Mouse (Mus musculus) intestine, embryonic 15.5 days (tissue): Measurements from ENCODE around the gene Pdrg1. TPM values are rescaled to one million over a fixed set of nuclear protein-coding genes. Genes with fewer than 3 reads are reported as not detected.

Experiments
- ATAC-seq: fragments of 200-750 bp; cut with Nextera tagmentation; 2 replicates; pipeline ENCODE4 v1.8.0; 2017; ENCODE audit warnings: moderate TSS enrichment, moderate library complexity
- H3K27ac ChIP-seq: fragments of 300-500 bp; sonication (generic); 2 replicates; pipeline ENCODE4 v1.5.1; 2015; ENCODE audit warnings: mild to moderate bottlenecking, inconsistent platforms
- H3K27me3 ChIP-seq: fragments of 300-500 bp; sonication (generic); replicated peaks from 2 replicates; pipeline ENCODE4 v1.6.1; 2015; ENCODE audit warnings: inconsistent platforms
- H3K36me3 ChIP-seq: fragments of 300-500 bp; sonication (generic); 2 replicates; pipeline ENCODE4 v1.6.1; 2015; ENCODE audit warnings: inconsistent platforms
- H3K4me1 ChIP-seq: fragments of 300-500 bp; sonication (generic); replicated peaks from 2 replicates; pipeline ENCODE4 v1.6.1; 2015; ENCODE audit warnings: inconsistent platforms
- H3K4me2 ChIP-seq: fragments of 300-500 bp; sonication (generic); replicated peaks from 2 replicates; pipeline ENCODE4 v1.6.1; 2015; ENCODE audit warnings: mild to moderate bottlenecking, inconsistent platforms
- H3K4me3 ChIP-seq: fragments of 300-500 bp; sonication (generic); replicated peaks from 2 replicates; pipeline ENCODE4 v1.5.1; 2015; ENCODE audit warnings: inconsistent platforms
- H3K9ac ChIP-seq: fragments of 300-500 bp; sonication (generic); 2 replicates; pipeline ENCODE4 v1.6.1; 2015; ENCODE audit warnings: inconsistent platforms
- H3K9me3 ChIP-seq: fragments of 300-500 bp; sonication (generic); 2 replicates; pipeline ENCODE4 v1.6.1; 2016; ENCODE audit warnings: inconsistent platforms
- WGBS: fragments of 180-500 bp; shearing (Covaris S2); methylation state at CpG from one replicate; pipeline ENCODE4 v1.1.7; 2015; 5-methylcytosine and 5-hydroxymethylcytosine counted together
- polyA plus RNA-seq: library from polyadenylated mRNA; unstranded; fragments of >200 nt; fragmentation: Nextera tagmentation; extraction: Ambion mirVana; gene quantifications from 2 replicates; pipeline ENCODE4 v1.2.1, GENCODE M21; 2015

Gene Pdrg1
- polyA plus RNA-seq, 1 experiment from 2014 or later: 90.2 TPM

DNA sequence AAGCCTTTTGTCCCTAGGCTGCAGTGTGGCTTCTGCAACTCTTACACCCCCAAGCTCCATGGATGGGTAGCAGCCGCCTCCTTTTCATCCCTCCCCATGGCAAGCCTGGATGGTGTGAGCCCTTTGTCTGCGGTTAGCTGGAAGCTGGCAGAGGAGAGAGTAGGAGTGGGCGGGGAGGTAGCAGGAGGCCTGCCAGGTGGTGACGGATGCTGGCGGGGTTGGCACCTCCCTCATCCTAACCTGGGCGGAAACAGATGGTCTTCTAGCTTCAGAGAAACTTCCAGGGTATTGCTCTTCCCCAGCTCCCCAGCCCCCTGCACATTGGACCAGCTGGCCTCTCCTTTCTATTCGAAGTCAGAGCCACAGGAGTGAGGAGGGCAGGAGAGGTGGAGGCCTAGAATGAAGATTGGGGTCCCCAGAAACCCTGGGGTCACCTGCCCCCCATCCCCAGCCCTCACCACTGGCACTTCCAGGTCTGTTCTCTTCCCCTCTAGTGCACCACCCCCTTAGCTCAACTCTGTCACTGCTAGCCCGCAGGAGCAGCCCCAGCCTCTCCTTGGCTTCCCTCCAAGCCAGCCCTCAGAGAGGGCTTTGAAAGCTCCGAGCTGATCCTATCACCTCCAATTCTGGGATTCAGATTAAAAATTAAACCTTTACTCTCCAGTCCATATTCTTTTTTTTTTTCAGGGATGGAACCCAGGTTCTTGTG, 34.2 kb upstream of the Pdrg1 start:
- H3K9ac ChIP-seq: no peak overlapping the region
- peaks cover 37% of the 10 kb centered on the region for H3K27me3 ChIP-seq
- H3K9me3 ChIP-seq: no peaks in the 10 kb centered on the region
- H3K27ac ChIP-seq: no peak overlapping the region
- H3K36me3 ChIP-seq: no peaks in the 10 kb centered on the region
- H3K4me1 ChIP-seq: 0 out of 2 replicates have a peak, but pooled peaks cover 10% of the 10 kb centered on the region
- WGBS: 37% methylated on average over 9 of the region's 9 CpGs
- no peak overlapping the region for H3K4me2 ChIP-seq
- H3K4me3 ChIP-seq: no peak overlapping the region
- no peak for ATAC-seq

DNA sequence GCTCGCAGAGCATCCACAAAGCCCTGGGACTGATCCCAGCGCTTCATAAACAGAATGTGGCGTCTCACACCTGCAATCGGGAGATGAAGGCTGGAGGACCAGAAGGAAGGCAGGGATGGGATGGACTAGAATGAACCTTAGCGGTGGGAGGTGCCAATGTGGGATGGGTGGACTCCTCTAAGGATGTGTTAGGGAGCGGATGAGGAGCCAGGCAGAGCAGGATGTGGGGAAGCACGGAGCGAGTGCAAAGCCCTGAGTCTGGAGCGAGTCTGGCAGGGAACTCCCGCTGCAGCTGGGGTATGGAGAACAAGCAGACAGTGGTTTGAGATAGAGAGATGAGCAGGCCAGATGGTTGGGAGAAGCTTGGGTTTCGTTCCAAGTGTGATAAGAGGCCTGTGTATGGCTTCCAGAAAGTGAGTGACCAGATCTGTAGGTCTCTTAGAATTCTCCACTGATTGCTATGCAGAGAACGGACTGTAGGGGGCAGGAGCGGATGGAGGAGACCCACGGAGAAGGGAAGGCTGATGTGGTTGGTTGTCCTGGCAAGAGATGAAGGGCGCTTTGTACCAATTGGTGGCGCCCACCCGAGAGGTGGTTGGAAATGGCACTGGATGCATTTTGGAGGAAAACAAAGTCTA, 32.7 kb upstream of the Pdrg1 start:
- H3K27me3 ChIP-seq: peaks cover 29% of the 10 kb centered on the region
- no peak overlapping the region for H3K4me3 ChIP-seq
- no peaks in the 10 kb centered on the region for H3K9me3 ChIP-seq
- H3K4me1 ChIP-seq: 0 out of 2 replicates have a peak, but pooled peaks cover 13% of the 10 kb centered on the region
- no peak overlapping the region for H3K27ac ChIP-seq
- H3K4me2 ChIP-seq: no peak overlapping the region
- no peak overlapping the region for H3K9ac ChIP-seq
- WGBS: 35% methylated on average over 17 of the region's 17 CpGs
- no peak for ATAC-seq
- no peaks in the 10 kb centered on the region for H3K36me3 ChIP-seq

DNA sequence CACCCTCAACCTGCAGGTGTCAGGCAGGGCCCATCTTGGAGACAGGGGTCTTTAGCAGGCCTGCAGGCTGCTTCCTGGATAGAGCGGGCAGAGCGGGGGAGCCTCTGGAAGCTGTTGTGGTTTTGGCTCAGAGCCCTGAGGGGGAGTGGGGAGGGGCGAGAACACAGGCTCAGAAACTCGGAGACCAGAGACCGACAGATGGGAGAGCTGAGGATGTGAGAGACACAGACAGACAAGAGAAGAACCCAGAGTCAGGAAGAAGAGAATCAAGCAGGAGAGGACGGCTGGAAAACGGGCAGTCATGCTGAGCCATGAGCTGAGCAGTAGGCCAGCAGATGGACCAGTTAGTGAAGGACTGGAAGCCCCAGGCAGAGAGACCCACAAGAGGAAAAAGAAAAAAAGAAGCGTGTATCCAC, 30.7 kb upstream of the Pdrg1 start:
- Histone ChIP-seq H3K27me3 (peaks cover 10% of the 10 kb centered on the region), H3K9me3 (no peaks in the 10 kb centered on the region), H3K4me3 (no peak overlapping the region), H3K9ac (no peak overlapping the region), H3K4me2 (no peak overlapping the region), H3K4me1 (0 out of 2 replicates have a peak, but pooled peaks cover 10% of the 10 kb centered on the region), H3K27ac (no peak overlapping the region), H3K36me3 (no peaks in the 10 kb centered on the region)
- 36% methylated on average over 8 of the region's 8 CpGs for WGBS
- ATAC-seq: no peak

DNA sequence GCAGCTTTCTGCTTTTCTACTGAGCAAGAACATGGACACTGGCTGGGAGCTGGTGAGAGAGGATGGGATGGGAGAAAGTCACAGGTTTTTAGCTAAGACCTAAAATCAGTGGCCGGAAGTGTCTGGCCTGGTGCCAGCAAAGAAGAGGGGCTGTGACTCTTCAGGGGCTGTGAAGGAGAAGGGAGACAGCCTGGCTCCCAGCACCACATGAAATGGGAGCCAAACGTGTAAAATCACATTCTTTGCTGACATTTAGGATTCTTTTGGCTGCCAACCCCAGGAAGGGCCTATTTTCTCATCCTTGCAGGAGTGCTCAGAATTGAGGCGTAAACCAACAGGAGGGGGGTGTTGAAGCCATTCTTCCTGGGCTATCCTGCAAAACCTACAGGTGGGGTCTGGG, 28.7 kb upstream of the Pdrg1 start:
- WGBS: 42% methylated on average over 3 of the region's 3 CpGs
- Histone ChIP-seq H3K9me3 (no peaks in the 10 kb centered on the region), H3K4me1 (0 out of 2 replicates have a peak, but pooled peaks cover 8% of the 10 kb centered on the region), H3K27ac (no peak overlapping the region), H3K9ac (no peak overlapping the region), H3K36me3 (no peaks in the 10 kb centered on the region), H3K4me2 (no peak overlapping the region), H3K4me3 (no peak overlapping the region), H3K27me3 (0 out of 2 replicates have a peak, but pooled peaks cover 4% of the 10 kb centered on the region)
- no peak for ATAC-seq

DNA sequence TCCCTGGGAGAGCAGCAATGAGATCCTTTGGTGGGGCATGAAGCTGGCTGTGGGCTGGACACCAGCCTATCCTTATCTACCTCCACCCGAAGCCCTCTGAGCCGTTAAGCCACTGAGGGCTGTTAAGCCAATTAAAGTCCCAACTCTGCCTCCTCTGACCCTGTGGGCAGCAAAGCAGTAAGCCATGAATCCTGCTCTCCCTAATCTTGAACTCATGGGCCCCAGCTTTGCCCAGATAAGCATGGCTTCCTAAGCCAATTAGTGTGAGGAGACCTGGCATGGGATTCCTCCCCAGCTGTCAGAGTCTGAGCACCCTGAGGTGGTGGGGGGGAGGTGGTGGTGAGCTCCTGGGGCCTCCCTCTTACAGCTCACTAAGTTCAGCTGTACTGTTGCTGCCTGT, 21.5 kb upstream of the Pdrg1 start:
- Histone ChIP-seq H3K4me3 (no peak overlapping the region), H3K27ac (no peak overlapping the region), H3K27me3 (peaks cover 27% of the 10 kb centered on the region), H3K9ac (no peak overlapping the region), H3K4me2 (no peak overlapping the region), H3K4me1 (peaks cover 7% of the 10 kb centered on the region; the same call in 1 of the 2 replicates), H3K36me3 (no peaks in the 10 kb centered on the region), H3K9me3 (no peaks in the 10 kb centered on the region)
- WGBS: 22% methylated on average over 2 of the region's 2 CpGs
- no peak for ATAC-seq

DNA sequence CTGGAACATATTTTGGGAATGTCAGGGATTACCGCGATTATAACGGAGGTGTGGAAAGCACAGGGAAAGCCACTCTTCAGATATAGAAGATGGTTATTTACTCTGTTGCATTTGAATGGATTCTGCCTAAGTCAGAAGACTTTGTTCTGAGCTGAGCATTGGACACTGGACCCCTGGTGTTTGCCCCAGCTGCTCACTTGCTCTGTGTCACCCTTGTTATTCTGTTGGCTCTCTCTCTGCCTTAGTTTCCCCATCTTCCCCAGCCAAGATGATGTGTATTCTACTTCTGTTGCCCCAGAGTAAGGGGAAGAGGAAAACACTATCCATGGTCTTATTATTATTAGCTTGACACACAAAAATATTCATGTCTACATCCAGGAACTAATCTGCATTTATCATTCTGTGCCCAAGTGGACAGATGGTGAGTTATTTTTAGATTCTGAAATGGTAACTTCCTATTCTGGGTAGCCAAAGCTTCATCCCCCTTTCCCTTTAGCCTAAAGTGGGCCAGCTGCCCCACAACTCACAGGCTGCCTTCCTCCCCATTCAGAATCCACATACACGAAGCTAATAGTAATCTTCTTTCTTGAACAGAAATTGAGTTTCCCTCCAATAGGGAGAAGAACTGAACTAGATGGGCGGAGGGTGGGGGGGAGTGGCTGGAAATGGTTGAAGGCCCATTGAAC, 18.5 kb upstream of the Pdrg1 start:
- H3K27me3 ChIP-seq: peaks cover 47% of the 10 kb centered on the region
- H3K9ac ChIP-seq: no peak overlapping the region
- no peak overlapping the region for H3K4me3 ChIP-seq
- ATAC-seq: no peak
- no peak overlapping the region for H3K27ac ChIP-seq
- no peaks in the 10 kb centered on the region for H3K9me3 ChIP-seq
- no peaks in the 10 kb centered on the region for H3K36me3 ChIP-seq
- peaks cover 9% of the 10 kb centered on the region; the same call in 1 of the 2 replicates for H3K4me1 ChIP-seq
- H3K4me2 ChIP-seq: no peak overlapping the region
- 73% methylated on average over 5 of the region's 5 CpGs for WGBS

DNA sequence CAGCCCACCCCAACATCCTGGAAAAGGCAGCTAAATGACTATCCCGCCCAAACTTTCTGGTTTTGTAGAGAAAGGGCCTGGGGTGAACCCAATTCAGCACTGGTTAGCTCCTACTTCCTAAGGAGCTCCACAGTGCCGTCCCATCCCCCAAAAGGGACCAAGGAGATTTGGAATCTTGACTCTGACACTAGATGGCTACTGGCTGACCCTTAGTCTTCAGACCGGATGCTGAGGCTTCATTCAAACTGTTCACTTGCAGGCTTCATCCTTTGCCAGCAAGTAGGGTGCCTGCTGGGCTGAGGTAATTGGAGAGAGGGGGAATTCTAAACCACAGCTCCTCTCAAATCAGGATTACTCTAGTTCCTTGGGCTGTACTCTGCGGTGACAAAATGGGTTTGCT, 17.7 kb upstream of the Pdrg1 start:
- Histone ChIP-seq H3K36me3 (no peaks in the 10 kb centered on the region), H3K27ac (no peak overlapping the region), H3K4me3 (0 out of 2 replicates have a peak overlapping the region, but pooled peaks have one; percentile 6), H3K4me1 (peaks cover 9% of the 10 kb centered on the region; the same call in 1 of the 2 replicates), H3K9me3 (no peaks in the 10 kb centered on the region), H3K27me3 (peaks cover 49% of the 10 kb centered on the region), H3K9ac (no peak overlapping the region), H3K4me2 (no peak overlapping the region)
- WGBS: 21% methylated on average over 4 of the region's 4 CpGs
- ATAC-seq: no peak

DNA sequence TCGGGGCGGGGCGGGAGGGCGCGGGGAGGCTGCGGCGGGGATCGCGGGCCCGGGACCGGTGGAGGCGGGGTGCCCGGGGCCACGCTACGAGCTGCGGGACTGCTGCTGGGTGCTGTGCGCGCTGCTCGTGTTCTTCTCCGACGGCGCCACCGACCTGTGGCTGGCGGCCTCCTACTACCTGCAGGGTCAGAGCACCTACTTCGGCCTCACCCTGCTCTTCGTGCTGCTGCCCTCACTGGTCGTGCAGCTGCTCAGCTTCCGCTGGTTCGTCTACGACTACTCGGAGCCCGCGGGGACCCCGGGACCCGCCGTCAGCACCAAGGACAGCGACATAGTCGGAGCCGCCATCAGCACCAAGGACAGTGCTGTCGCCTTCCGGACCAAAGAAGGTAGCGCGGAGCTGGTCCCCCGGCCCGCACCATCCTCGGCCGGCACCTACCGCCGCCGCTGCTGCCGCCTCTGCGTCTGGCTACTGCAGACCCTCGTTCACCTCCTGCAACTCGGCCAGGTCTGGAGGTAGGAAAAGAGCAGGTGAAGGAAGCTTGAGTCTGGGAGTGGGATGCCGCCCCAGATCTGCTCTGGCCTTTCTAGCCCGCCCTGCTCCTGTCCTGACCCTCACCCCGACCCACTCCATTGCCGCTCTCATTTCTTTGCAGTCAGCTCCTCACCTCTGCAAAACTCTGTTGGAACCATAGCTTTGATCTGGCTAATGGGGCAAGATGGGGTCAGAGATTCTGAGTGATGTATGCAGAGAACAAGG, 17.0 kb upstream of the Pdrg1 start:
- WGBS: 2% methylated on average over 58 of the region's 58 CpGs
- H3K27ac ChIP-seq: no peak overlapping the region

DNA sequence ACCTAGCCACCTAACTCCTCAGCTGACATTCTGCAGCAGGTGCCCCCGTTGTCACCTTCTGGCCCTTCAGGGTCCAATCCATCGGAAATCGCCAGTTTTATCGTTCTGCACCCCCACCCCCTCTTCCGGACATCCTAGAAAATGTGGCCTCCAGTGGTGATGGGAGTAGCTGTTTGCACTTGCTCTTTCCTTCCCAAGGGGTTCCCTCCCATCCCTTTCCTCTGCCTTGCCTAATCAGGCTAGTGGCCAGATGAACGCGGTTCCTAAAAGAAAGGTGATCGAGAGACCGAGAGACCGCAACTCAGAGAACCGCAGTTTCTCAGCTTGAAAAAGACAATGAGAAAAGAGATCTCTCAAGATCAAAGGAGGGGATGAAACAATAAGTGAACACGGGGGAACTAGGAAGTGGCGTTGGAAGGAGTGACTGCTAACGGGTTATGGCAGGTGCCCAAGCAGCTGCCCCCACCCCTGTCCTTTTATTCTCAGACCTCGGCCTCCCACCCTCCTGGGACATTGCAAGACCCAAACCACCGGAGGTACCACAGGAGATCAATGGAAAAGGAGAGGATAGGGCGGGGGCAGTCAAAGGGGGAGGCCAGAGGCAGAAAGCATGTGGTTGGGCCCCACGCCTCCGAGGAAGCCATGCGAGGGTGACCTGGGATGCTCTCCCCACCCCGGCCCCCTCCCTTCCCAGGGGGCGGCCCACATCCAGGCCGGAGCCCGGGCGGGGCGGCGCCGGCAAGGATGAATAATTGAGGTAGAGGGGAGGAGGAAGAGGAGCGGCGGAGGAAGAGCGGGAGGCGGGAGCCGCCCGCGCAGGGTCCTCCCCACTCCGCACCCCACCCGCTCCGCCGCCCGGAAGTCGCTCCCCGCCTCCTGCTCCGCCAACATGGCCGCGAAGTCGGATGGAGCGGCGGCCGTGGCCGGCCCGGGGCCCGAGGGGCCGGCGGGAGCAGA, 16.2 kb upstream of the Pdrg1 start, which contains the start of gene Xkr7:
Xkr7 (plus strand) TSS at position 727 of the 957 bp plus-strand sequence.
- no peaks in the 10 kb centered on the region for H3K9me3 ChIP-seq
- peaks cover 46% of the 10 kb centered on the region for H3K27me3 ChIP-seq
- peak within 1 kb of the TSS; percentile 81 for H3K4me2 ChIP-seq
- peak; percentile 59 for ATAC-seq
- H3K9ac ChIP-seq: no peak within 1 kb of the TSS
- peak within 1 kb of the TSS; percentile 44 for H3K4me3 ChIP-seq
- peaks cover 9% of the 10 kb centered on the region; the same call in 1 of the 2 replicates for H3K4me1 ChIP-seq
- no peak within 1 kb of the TSS for H3K27ac ChIP-seq
- 3% methylated on average over 49 of the region's 54 CpGs for WGBS
- no peaks in the 10 kb centered on the region for H3K36me3 ChIP-seq

More for the DNA sequence above, 17.0 kb upstream of the Pdrg1 start:
- Histone ChIP-seq H3K9ac (no peak overlapping the region), H3K4me2 (peak overlapping the region; percentile 81), H3K27me3 (peaks cover 46% of the 10 kb centered on the region), H3K4me1 (peaks cover 9% of the 10 kb centered on the region; the same call in 1 of the 2 replicates), H3K4me3 (peak overlapping the region; percentile 44), H3K9me3 (no peaks in the 10 kb centered on the region), H3K36me3 (no peaks in the 10 kb centered on the region)
- ATAC-seq: peak; percentile 83

DNA sequence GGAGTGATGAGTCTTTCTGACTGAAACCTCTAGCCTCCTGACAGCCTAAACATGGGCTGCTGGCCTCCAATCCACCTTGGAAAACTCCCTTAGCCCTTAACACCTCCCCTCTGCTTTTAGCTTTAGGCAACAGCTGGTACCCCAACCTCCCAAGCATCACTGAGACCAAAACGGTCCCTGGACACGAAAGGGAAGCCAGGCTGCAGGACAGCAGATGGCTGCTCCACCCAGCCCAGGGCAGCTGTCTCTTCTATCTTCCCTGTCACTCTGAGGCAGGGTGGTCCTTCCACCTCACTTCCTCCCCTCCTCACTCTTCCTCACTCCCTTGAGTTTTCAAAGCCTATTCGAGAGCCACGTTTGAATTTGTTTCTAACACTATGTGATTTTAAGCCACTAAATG, 15.2 kb upstream of the Pdrg1 start:
- Histone ChIP-seq H3K27ac (no peak overlapping the region), H3K4me3 (no peak overlapping the region), H3K9ac (no peak overlapping the region), H3K36me3 (no peaks in the 10 kb centered on the region), H3K27me3 (peaks cover 42% of the 10 kb centered on the region), H3K4me2 (no peak overlapping the region), H3K4me1 (peaks cover 9% of the 10 kb centered on the region; the same call in 1 of the 2 replicates), H3K9me3 (no peaks in the 10 kb centered on the region)
- 27% methylated on average over 4 of the region's 4 CpGs for WGBS
- no peak for ATAC-seq

DNA sequence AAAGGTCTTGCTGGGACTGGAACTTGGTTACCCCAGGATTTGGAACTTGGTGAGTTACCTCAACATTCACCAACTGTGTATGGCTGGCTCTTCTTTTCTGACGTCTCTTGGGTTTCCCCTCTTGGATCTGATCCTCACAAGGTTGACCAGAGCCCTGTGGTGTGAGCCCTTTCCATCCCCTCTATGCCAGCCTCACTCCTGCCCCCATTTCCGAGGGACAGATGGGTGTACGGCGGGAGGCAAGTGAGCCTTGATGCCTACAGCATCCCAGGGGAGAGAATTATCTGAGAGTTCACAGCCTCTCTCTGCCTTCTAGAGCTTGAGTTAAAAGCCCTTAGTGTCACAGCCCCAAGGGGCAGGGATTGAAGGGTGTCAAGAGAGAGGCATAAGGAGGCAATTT, 12.3 kb upstream of the Pdrg1 start:
- H3K4me2 ChIP-seq: no peak overlapping the region
- no peaks in the 10 kb centered on the region for H3K36me3 ChIP-seq
- H3K9me3 ChIP-seq: no peaks in the 10 kb centered on the region
- H3K27ac ChIP-seq: no peak overlapping the region
- no peak overlapping the region for H3K4me3 ChIP-seq
- peaks cover 30% of the 10 kb centered on the region for H3K27me3 ChIP-seq
- 58% methylated on average over 4 of the region's 4 CpGs for WGBS
- peaks cover 8% of the 10 kb centered on the region; the same call in 1 of the 2 replicates for H3K4me1 ChIP-seq
- no peak overlapping the region for H3K9ac ChIP-seq
- no peak for ATAC-seq
